Mouse (Mus musculus): Measurements from ENCODE around the gene Itgal. TPM values are rescaled to one million over a fixed set of nuclear protein-coding genes. Genes with fewer than 3 reads are reported as not detected.
"Not testable (repeated sequence)": the region's sequence is repeated elsewhere in the genome, so short reads cannot be mapped to it uniquely, and the experiment has no call there.

The Itgal gene
- 0.12 and 0.46 TPM in 2 replicates for polyA plus RNA-seq (2014; fragmentation: Nextera tagmentation; extraction: Ambion mirVana)

DNA sequence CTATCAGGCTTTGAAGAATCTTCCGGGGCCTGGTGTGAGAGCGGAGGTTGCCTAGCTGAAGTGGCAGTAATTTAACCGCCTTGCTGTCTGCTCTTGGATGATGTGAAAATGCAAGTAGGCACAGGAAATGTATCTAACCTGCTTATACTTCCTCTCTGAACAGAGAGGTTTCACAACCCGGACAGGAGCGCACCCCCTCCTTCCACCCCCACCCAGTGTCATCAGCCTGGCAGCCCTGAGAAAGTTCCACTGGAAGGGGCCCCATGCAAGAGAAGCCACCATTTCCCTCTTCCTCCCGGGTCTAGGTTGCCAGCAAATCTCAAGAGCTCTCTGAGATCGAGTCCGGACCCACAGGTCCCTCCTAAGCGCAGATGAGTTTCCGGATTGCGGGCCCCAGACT lies at the start of gene Itgal:
TSS of gene Itgal (plus strand) at position 163 of the 400 bp plus-strand sequence.
- Histone ChIP-seq H3K36me3 (replicated peaks; ENCODE audit: control insufficient read depth, insufficient read depth) (no peaks in the 10 kb centered on the region), H3K9me3 (ENCODE audit: control insufficient read depth, low read length) (no peaks in the 10 kb centered on the region), H3K4me1 (replicated peaks; ENCODE audit: control insufficient read depth, insufficient read depth, low read length) (no peaks in the 10 kb centered on the region), H3K27me3 (ENCODE audit: control insufficient read depth, insufficient read depth, low read length) (no peaks in the 10 kb centered on the region), H3K9ac (no peak within 1 kb of the TSS), H3K27ac (no peak within 1 kb of the TSS), H3K4me2 (replicated peaks) (no peak within 1 kb of the TSS), H3K4me3 (replicated peaks; ENCODE audit: low read length) (no peak within 1 kb of the TSS)
- DNase-seq (ENCODE audit: low spot score) (no peak), ATAC-seq (ENCODE audit: low FRiP score) (no peak)
- WGBS, result 86% methylated on average over 11 of the region's 11 CpGs

DNA sequence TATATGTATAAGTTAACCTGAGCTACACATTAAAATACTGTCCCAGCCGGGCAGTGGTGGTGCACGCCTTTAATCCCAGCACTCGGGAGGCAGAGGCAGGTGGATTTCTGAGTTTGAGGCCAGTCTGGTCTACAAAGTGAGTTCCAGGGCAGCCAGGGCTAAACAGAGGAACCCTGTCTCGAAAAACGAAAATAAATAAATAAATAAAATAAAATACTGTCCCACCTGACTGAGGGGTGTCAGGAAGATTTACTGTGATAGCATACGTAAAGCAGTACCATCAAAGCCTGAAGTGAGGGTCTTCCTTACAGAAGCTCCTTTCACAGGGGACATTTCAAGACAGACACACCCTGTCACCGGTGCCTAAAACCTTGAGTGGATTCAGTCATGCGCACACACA lies 45.5 kb upstream of the Itgal start:
- not testable (repeated sequence) for H3K9me3 ChIP-seq (ENCODE audit: control insufficient read depth, low read length); DNase-seq (ENCODE audit: low spot score); H3K9ac ChIP-seq; ATAC-seq (ENCODE audit: low FRiP score); H3K27me3 ChIP-seq (ENCODE audit: control insufficient read depth, insufficient read depth, low read length); H3K4me3 ChIP-seq (replicated peaks; ENCODE audit: low read length); H3K27ac ChIP-seq; H3K4me2 ChIP-seq (replicated peaks)
- Histone ChIP-seq H3K36me3 (replicated peaks; ENCODE audit: control insufficient read depth, insufficient read depth) (peaks cover 23% of the 10 kb centered on the region), H3K4me1 (replicated peaks; ENCODE audit: control insufficient read depth, insufficient read depth, low read length) (peaks cover 15% of the 10 kb centered on the region)
- 91% methylated on average over 8 of the region's 8 CpGs for WGBS

DNA sequence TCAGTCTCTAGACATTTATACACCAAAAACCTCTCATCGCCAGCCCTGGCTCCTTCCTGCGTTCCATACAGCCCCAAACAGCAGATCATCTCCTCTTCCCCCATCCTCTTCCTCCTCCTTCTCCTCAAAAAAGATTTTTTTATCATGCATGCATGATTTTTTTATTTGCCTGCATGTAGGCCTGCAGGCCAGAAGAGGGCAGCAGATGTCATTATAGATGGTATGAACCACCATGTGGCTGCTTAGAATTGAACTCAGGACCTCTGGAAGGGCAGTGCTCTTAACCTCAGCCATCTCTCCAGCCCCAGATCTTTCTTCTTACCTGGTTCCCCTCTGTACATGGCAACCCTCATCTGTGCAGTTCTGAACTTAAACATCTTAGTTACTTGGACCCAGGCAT lies 43.6 kb upstream of the Itgal start:
- Histone ChIP-seq H3K9me3 (ENCODE audit: control insufficient read depth, low read length) (no peaks in the 10 kb centered on the region), H3K4me1 (replicated peaks; ENCODE audit: control insufficient read depth, insufficient read depth, low read length) (peaks cover 12% of the 10 kb centered on the region; the same call in 1 of the 2 replicates), H3K36me3 (replicated peaks; ENCODE audit: control insufficient read depth, insufficient read depth) (peaks cover 24% of the 10 kb centered on the region), H3K27ac (no peak overlapping the region), H3K4me3 (replicated peaks; ENCODE audit: low read length) (no peak overlapping the region), H3K4me2 (replicated peaks) (no peak overlapping the region), H3K9ac (no peak overlapping the region), H3K27me3 (ENCODE audit: control insufficient read depth, insufficient read depth, low read length) (no peaks in the 10 kb centered on the region)
- DNase-seq (ENCODE audit: low spot score), result peak; percentile 38
- WGBS, result 90% methylated on average over 2 of the region's 2 CpGs
- ATAC-seq (ENCODE audit: low FRiP score), result no peak

DNA sequence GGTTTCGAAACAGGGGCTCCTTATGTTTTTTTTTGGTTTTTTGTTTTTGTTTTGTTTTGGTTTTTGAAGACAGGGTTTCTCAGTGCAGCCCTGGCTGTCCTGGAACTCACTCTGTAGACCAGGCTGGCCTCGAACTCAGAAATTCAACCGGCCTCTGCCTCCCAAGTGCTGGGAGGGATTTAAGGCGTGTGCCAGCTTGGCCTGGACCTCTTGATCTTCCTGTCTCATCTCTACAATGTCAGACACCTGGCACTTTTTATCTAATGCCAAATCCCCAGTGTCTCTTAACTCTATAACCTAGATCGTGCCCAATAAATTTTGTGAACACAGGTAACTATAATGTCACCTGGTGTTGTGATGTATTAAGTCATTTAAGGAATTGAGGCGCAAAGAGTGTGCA lies 42.7 kb upstream of the Itgal start:
- 91% methylated on average over 6 of the region's 6 CpGs for WGBS
- Histone ChIP-seq H3K4me2 (replicated peaks) (peak overlapping the region; percentile 79), H3K4me1 (replicated peaks; ENCODE audit: control insufficient read depth, insufficient read depth, low read length) (peaks cover 12% of the 10 kb centered on the region; the same call in 1 of the 2 replicates), H3K4me3 (replicated peaks; ENCODE audit: low read length) (peak overlapping the region; percentile 46), H3K27me3 (ENCODE audit: control insufficient read depth, insufficient read depth, low read length) (no peaks in the 10 kb centered on the region), H3K9me3 (ENCODE audit: control insufficient read depth, low read length) (no peaks in the 10 kb centered on the region), H3K36me3 (replicated peaks; ENCODE audit: control insufficient read depth, insufficient read depth) (peaks cover 18% of the 10 kb centered on the region), H3K27ac (peak overlapping the region; percentile 96), H3K9ac (peak overlapping the region; percentile 78)
- no peak for ATAC-seq (ENCODE audit: low FRiP score)
- no peak for DNase-seq (ENCODE audit: low spot score)

DNA sequence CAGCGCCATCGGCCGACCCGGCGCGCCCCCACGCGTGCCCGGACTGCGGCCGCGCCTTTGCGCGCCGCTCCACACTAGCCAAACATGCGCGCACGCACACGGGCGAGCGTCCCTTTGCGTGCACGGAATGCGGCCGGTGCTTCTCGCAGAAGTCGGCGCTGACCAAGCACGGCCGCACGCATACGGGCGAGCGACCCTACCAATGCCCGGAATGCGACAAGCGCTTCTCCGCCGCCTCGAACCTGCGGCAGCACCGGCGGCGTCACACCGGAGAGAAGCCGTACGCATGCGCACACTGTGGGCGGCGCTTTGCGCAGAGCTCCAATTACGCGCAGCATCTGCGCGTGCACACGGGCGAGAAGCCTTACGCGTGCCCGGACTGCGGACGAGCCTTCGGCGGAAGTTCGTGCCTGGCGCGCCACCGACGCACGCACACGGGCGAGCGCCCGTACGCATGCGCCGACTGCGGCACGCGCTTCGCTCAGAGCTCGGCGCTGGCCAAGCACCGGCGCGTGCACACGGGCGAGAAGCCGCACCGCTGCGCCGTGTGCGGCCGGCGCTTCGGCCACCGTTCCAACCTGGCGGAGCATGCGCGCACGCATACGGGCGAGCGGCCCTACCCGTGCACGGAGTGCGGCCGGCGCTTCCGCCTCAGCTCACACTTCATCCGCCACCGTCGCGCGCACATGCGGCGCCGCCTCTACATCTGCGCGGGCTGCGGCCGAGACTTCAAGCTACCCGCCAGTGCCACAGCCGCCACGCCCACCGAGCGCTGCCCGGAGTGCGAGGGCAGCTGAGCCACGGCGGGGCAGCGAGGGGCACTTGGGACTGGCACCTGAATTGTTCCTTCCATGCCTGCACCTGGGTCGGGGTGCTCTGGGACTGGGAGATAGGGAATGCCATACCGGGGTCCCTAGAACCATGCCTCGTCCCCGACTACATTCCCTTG lies 42.0 kb upstream of the Itgal start:
- Histone ChIP-seq H3K4me3 (replicated peaks; ENCODE audit: low read length) (peak overlapping the region; percentile 46), H3K4me2 (replicated peaks) (peak overlapping the region; percentile 79), H3K27me3 (ENCODE audit: control insufficient read depth, insufficient read depth, low read length) (no peaks in the 10 kb centered on the region), H3K36me3 (replicated peaks; ENCODE audit: control insufficient read depth, insufficient read depth) (peaks cover 15% of the 10 kb centered on the region), H3K9me3 (ENCODE audit: control insufficient read depth, low read length) (no peaks in the 10 kb centered on the region), H3K27ac (peak overlapping the region; percentile 96), H3K4me1 (replicated peaks; ENCODE audit: control insufficient read depth, insufficient read depth, low read length) (peaks cover 12% of the 10 kb centered on the region; the same call in 1 of the 2 replicates), H3K9ac (peak overlapping the region; percentile 78)
- DNase-seq (ENCODE audit: low spot score) (peak; percentile 100), ATAC-seq (ENCODE audit: low FRiP score) (peak; percentile 97)
- WGBS, result under 1% methylated on average over 136 of the region's 136 CpGs

DNA sequence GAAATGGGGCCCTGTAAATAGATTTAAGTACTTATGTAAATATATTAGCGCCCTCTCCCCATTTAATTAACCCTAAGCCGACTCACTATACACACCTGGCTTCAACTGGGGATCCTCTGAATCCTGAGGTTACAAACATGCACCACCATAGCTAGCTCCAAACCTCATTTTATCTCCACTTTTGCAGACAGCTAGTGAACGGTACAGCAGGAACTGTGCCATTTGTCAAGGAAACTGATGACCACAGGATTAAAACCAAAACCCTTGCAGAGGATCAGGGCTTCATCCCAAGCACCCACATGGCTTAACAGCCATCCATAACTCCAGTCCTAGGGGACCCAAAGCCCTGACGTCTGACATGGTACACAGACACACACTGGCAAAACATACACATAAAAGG lies 41.1 kb upstream of the Itgal start:
- Histone ChIP-seq H3K27me3 (ENCODE audit: control insufficient read depth, insufficient read depth, low read length) (no peaks in the 10 kb centered on the region), H3K4me2 (replicated peaks) (peak overlapping the region; percentile 79), H3K4me3 (replicated peaks; ENCODE audit: low read length) (peak overlapping the region; percentile 46), H3K4me1 (replicated peaks; ENCODE audit: control insufficient read depth, insufficient read depth, low read length) (peaks cover 15% of the 10 kb centered on the region; the same call in 1 of the 2 replicates), H3K36me3 (replicated peaks; ENCODE audit: control insufficient read depth, insufficient read depth) (peaks cover 7% of the 10 kb centered on the region), H3K9me3 (ENCODE audit: control insufficient read depth, low read length) (no peaks in the 10 kb centered on the region), H3K9ac (peak overlapping the region; percentile 72), H3K27ac (peak overlapping the region; percentile 96)
- WGBS, result 37% methylated on average over 4 of the region's 4 CpGs
- ATAC-seq (ENCODE audit: low FRiP score) (no peak), DNase-seq (ENCODE audit: low spot score) (no peak)

DNA sequence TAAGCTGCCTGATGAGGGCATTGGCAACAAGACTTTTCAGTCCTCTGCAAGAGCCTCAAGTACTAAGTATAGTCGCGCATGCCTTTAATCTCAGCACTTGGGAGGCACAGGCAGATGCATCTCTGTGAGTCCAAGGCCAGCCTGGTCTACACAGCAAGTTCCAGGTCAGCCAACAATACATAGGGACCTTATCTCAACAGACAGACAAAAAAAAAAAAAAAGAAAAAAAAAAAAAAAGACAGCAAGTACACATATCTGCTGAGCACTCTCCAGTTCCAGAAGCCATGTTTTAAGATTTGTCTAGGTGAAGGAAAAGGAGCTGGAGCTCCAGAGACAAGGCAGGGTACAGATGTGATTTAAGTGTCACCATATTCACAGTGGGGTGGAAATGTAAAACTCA lies 40.1 kb upstream of the Itgal start:
- DNase-seq (ENCODE audit: low spot score) (no peak), ATAC-seq (ENCODE audit: low FRiP score) (no peak)
- no peak overlapping the region for H3K4me3 ChIP-seq (replicated peaks; ENCODE audit: low read length)
- no peak overlapping the region for H3K27ac ChIP-seq
- no peaks in the 10 kb centered on the region for H3K27me3 ChIP-seq (ENCODE audit: control insufficient read depth, insufficient read depth, low read length)
- H3K4me1 ChIP-seq (replicated peaks; ENCODE audit: control insufficient read depth, insufficient read depth, low read length), result peaks cover 17% of the 10 kb centered on the region; the same call in 1 of the 2 replicates
- peaks cover 5% of the 10 kb centered on the region; the same call in 1 of the 2 replicates for H3K36me3 ChIP-seq (replicated peaks; ENCODE audit: control insufficient read depth, insufficient read depth)
- H3K4me2 ChIP-seq (replicated peaks), result no peak overlapping the region
- no peaks in the 10 kb centered on the region for H3K9me3 ChIP-seq (ENCODE audit: control insufficient read depth, low read length)
- 98% methylated on average over 2 of the region's 2 CpGs for WGBS
- no peak overlapping the region for H3K9ac ChIP-seq

DNA sequence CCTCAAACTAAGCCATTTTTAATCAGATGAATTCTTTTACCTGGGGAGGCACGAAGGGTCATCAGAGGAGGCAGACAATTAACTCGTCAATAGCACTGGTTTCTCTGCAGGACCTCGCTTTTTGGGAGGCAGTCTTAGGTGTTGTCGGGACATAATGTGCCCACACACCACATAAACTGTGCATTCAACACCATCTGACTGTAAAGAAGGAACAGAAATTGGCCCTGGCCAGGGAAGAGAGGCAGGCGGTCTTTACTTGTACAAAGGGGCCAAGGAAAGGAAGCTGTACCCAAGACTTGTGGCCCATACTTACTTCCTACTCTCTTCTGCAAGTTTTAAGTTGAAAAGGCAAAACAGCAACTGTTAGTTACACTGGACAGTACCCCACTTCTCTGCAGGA lies 39.5 kb upstream of the Itgal start:
- Histone ChIP-seq H3K4me3 (replicated peaks; ENCODE audit: low read length) (no peak overlapping the region), H3K4me1 (replicated peaks; ENCODE audit: control insufficient read depth, insufficient read depth, low read length) (peaks cover 19% of the 10 kb centered on the region; the same call in 1 of the 2 replicates), H3K27ac (no peak overlapping the region), H3K9ac (no peak overlapping the region), H3K4me2 (replicated peaks) (no peak overlapping the region), H3K27me3 (ENCODE audit: control insufficient read depth, insufficient read depth, low read length) (no peaks in the 10 kb centered on the region), H3K36me3 (replicated peaks; ENCODE audit: control insufficient read depth, insufficient read depth) (peaks cover 5% of the 10 kb centered on the region; the same call in 1 of the 2 replicates), H3K9me3 (ENCODE audit: control insufficient read depth, low read length) (no peaks in the 10 kb centered on the region)
- DNase-seq (ENCODE audit: low spot score), result no peak
- ATAC-seq (ENCODE audit: low FRiP score), result no peak
- 92% methylated on average over 5 of the region's 5 CpGs for WGBS

DNA sequence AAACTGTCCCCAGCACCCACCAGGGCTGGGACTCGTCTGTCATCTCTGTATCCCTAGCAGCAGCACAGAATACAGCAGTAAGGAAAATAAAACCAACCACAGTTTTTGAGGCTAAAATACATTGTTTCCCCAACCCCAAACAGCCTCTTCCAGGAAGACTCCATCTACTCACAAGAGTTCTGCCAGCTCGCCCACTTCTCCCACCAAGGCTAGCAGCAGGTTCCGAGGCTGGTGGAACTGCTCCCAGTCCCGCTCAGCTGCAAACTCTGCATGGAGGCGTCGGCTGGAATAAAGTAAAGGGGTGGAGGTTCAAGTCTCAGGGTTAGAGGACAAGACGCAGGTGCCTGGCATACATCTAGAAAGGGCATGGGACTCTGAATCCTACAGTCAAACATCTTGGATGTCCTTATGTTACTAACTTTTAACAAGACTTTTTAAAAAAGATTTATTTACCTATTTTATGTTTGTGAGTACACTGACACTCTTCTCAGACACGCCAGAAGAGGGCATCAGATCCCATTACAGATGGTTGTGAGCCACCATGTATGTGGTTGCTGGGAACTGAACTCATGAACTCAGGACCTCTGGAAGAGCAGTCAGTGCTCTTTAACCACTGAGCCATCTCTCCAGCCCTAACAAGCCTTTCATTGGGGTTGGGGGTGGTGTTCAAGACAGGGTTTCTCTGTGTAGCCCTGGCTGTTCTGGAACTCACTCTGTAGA lies 36.7 kb upstream of the Itgal start:
- Histone ChIP-seq H3K4me2 (replicated peaks) (peak overlapping the region; percentile 86), H3K4me3 (replicated peaks; ENCODE audit: low read length) (peak overlapping the region; percentile 61), H3K9ac (no peak overlapping the region), H3K27ac (no peak overlapping the region), H3K9me3 (ENCODE audit: control insufficient read depth, low read length) (no peaks in the 10 kb centered on the region), H3K4me1 (replicated peaks; ENCODE audit: control insufficient read depth, insufficient read depth, low read length) (peaks cover 15% of the 10 kb centered on the region; the same call in 1 of the 2 replicates), H3K27me3 (ENCODE audit: control insufficient read depth, insufficient read depth, low read length) (no peaks in the 10 kb centered on the region), H3K36me3 (replicated peaks; ENCODE audit: control insufficient read depth, insufficient read depth) (peaks cover 5% of the 10 kb centered on the region; the same call in 1 of the 2 replicates)
- ATAC-seq (ENCODE audit: low FRiP score) (no peak), DNase-seq (ENCODE audit: low spot score) (no peak)
- 76% methylated on average over 8 of the region's 8 CpGs for WGBS

Measured in hindbrain, embryonic 14.5 days (tissue).